Mouse (Mus musculus) layer of hippocampus, postnatal 25 days (tissue): Measurements from ENCODE around the gene Ppfia4. TPM values are rescaled to one million over a fixed set of nuclear protein-coding genes. Genes with fewer than 3 reads are reported as not detected.

ENCODE experiments used
- DNase-seq, 2 experiments: peaks; one replicate each; pipeline ENCODE4 v3.0.0; 2022; ENCODE audit warnings: mixed read lengths in 2 of 2, low spot score in 1 of 2; ENCODE audit errors: extremely low spot score in 1 of 2
- total RNA-seq, 2 experiments: library from RNA; stranded (reverse); gene quantifications; 2 replicates each; pipeline ENCODE4 v1.2.3; 2021

The Ppfia4 gene
- total RNA-seq = 10 to 100 TPM; 69.3 to 78.8 TPM

DNA sequence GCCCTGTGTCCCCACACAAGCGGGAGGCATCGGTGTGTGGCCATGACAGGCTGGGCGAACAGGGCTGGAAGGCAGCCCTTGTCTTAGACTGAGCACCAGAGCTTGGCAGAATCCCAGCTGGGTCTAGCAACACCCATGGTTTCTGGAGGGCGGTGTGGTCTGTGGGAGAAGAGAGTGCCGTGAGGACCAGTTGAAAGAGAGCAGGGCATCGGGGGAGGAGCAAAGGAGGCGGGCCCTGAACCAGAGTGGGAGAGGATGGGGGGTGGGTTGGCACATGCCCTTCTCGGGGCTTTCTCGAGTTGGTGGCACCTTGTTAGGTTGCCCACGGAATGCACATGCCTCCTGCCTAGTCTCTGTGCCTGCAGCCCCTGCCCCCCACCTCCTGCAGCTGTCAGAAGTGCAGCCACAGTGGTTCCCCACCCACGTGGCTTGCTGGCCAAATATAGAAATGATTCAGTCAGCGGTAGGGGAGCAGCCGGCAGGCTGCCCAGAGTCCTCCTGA is at the start of gene Ppfia4:
Gene Ppfia4, minus strand, starts transcription at position 159 of the 502 bp plus-strand sequence.
- peak; percentile 37 to 38 for DNase-seq

DNA sequence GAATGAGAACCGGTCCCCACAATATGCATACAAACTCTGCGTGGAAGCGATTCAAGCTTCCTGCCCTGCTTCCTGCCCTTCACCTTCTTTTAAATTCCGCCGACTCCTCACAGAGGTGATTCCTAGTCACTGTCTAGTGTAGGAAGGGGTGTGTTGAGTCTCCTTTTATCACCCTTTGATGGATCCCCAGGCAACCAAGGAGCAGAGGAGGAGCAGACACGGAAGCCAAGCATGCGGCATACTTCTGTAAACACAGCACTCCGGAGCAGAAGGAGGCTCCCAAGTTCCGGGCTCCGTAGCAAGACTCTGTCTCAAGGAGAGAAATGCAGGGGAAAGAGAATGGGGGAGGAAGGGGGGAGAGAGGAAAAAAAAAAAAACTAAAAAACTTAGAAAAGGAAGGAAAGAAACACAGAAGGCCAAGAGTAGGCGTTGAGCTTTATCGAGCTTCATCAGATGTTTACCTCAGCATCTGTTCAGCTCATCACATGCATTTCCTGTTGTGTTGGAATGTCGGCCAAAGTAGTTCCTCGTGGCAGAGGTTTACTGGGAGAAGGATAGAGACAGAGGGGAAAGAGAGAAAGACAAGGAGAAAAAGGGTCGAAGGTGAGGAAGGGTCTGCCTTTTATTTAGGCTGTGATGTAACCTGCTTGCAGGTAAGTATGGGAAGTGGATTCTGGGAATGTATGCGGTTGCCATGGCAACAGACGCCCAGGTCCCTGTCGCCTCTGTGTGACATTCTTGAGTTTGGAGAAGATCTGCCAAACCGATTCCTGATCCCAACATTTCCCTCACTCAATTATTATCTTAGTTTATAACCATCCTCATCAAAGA is 49.3 kb upstream of the Ppfia4 start:
- DNase-seq = no peak

DNA sequence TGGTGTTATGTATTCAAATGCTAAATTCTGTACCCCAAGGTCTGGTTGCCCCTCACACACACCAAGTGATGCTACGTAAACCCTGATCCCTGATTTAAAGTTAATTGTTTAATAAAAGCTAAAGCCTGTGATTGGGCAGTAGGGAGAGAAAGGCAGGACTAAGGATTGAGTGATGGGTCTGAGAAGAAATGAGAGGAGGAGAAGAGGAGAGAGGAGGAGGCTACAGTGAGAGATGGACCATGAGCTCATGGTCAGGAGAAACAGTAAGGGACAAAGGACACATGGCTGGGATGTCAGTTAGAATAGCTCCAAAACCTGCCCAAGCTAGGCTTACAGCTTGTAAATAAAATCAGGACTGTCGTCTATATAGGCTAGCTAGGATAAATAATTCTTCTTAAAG is 48.3 kb upstream of the Ppfia4 start:
- DNase-seq = no peak

DNA sequence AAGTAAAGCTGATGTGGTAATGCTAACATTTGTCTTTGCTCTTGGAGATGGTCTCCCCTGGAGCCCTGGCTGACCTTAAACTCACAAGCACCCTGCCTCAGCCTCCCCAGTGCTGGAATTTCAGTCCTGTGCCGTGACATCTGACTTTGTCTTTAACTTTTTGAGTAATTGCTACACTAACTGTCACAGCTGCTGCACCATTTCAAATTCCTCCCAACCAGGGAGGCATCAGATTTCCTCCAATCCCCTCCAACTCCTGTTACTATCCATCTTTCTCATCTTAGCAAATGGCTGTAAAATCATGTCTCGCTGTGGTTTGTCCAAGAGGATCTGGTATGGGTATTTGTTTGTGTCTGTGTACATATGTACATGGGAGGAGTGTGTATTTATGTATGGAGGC is 41.4 kb upstream of the Ppfia4 start:
- no peak for DNase-seq

DNA sequence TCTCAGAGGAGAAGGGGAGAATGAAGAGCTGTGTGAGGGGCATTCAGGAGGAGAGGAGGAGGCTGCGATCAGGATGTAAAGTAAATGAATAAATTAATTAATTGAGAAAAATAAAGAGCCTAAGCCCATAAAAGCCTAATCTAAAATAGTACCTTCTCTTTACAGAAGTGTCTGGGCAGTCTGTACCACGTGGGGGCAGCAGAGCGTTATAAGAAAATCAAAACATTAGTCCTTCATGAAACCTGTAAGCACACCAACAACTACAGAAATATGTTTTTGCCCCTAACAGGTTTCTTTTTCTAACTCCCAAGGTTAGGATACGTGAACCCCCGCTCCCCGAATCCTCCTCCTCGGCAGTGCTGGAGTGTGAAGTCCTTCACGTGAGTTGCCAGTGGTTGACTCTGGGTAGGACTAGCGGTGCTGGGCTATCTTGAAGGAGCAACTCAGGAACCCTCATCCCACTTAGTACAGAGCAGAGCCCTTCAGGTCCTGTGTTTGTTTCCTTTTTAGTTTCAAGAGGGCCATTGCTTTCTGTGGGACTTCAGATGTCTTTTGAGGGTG is 36.1 kb upstream of the Ppfia4 start:
- peak; percentile 47 to 77 for DNase-seq

DNA sequence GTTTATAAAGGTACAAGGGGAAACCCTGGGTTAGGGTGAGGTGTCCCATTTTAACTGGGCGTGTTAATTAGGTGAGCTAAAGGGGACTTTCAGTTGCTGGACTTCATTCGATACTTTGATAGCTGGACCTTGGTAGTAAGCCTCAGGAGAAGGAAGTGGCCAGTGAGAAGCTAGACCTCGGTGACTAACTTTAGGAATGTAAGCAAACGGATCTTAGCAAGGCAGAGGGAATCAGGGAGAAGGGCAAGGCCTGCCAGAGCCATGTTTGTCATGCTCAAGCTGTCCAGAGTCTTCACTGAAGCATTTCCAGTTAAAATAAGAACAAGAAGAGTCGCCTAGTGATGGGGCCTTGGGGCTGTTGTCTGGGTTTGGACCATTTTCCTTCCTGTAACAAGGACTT is 32.8 kb upstream of the Ppfia4 start:
- no peak for DNase-seq

DNA sequence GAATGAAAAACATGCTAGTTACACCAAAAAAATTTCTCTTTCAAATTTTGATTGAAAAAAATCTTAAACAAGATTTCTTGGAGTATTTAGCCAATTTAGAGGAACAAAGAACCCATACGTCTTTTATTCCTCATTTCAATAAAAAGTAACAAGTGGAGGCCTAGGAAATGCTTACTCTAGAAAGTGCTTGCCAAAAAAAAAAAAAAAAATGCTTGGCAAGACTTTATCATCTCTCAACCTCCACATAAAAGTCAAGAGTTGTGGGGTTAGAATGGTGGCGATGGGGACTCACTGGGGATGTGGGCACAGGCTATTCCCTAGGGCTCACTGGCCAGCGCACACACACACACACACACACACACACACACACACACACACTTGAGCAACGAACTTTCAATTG is 30.5 kb upstream of the Ppfia4 start:
- DNase-seq = no peak

DNA sequence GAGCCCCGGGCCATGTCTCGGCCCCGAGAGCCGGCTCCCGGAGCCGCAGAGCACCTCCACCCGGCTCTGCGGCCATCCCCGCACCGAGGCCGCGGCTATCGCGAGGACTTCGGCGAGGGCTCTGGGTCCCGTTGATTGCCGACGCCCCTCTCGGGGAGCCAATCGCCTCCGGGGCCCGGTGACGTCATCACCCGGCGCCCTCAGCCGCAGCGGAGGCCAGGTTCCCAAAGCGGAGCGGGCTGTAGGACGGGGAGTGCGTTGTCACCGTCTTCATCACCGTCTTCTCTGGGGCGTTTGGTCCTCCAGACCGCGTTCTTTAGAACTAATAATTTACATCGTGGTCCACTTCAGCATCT is 29.1 kb upstream of the Ppfia4 start, which contains the start of gene Tmem183a:
Gene Tmem183a, minus strand, starts transcription at position 123 of the 356 bp plus-strand sequence.
- DNase-seq = peak; percentile 96 to 97

DNA sequence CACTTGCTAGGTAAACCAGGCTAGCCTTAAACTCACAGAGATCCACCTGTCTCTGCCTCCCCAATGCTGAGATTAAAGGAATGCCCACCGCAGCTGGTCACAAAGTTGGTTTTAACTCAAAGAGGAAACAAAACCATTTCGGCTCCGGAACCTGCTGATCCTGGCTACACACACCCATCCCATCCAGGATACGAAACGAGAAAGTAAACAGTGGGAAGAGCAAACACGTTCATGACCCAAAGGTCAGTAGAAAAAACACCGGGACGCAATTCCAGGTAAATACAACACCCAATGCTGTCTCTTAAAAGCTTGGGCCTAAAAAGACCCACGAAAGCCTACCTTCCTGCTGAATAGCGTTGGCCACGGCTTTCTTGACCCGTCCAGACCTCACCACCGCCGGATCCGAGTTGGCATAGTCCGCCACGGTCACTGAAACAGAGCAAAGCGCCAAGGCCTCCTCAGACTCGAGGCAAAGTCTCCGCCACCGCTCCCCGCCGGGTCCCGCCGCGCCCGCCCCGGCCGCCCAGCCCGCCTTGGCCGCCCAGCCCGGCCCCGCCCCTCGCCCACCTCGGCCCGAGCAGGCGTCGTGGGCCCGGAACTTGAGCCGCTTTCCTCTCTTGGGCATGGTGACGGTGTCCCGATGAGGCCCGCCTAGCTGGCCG is 28.6 kb upstream of the Ppfia4 start:
- DNase-seq = no peak

DNA sequence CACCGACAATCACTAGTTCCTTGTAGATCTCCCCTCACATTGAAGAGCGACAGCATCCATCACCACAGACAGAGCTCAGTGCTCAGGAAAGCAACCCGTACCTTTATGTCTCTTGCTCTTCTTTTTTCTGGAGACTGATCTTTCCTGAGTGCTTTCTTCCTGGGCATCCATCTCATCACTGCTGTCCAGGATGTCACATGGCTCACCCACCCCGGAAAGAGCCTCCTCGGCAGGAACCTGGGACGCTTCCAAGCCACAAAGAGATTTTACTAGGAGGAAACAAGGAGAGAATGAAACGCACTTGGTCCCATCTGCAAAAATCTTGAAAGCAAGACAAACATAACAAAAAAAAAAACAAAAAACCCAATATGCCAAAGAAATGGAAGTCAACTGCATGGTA is 27.9 kb upstream of the Ppfia4 start:
- no peak for DNase-seq

DNA sequence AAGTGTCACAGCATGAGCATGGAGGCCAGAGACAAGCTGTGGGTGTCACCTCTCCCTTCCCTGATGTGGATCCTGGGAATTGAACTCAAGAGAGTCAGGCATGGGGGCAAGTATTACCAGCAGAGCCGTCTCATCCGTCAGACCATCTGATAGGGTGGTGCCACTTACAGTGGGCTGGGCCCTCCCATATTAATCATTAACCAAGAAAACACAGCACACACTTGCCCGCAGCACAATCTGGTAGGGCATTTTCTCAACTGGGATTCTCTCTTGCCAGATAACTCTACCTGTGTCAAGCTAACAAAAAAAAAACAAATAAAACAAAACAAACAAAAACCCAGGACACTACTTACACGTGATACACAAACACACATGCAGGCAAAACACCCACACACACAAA is 24.7 kb upstream of the Ppfia4 start:
- DNase-seq = no peak

DNA sequence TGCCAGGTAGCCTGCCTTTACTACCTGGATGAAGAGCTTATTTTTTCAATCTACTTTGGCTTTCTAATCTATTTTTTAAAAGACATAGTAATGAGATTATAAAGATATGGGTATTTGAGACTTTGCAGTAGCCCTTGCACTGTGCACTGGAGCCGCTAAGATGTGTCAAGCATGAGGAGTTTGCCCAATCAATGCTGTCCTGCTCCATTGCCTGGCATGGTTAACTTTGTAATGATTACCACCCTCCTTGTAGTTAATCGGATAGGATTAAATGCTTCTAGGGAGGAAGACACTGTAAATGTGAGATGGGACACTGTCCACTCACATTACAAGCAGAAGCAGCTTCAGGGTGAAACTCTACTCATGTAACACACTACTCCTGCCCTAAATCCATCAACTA is 20.6 kb upstream of the Ppfia4 start:
- no peak for DNase-seq

DNA sequence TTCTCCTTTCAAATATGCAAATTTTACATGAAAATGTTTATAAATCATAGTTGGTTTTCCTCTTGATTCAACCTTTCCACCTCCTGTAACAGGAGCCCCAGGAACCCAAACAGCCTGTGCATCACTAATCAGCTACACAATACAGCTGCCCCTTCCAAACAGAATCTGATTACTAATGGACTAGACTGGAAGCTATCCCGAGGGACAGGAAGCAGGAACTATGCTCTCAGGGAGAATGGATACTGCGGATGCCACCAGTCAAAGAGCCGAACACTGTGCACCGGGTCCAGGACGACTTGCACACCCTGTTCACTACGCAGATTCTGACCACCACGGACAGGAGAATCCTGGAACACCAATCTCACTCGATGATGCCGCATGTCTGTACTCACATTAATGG is 15.1 kb upstream of the Ppfia4 start:
- DNase-seq = no peak

DNA sequence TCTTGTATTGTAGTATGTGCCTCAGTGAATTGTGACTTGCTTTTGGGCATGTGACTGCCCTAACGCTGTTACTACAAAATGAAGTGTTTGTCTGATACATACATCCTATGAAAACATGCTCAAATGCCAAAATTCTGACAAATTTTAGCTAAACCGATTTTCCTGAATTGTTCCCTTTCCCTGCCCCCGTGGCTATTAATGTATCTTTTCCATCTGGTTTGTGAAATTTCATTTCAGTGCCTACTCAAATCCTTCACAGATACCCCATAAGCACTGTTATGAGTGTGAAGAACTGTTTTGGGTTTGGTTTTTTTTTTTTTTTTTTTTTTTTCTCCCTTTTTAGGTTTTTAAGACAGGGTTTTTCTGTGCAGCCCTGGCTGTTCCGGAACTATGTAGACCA is 12.3 kb upstream of the Ppfia4 start:
- DNase-seq = no peak

DNA sequence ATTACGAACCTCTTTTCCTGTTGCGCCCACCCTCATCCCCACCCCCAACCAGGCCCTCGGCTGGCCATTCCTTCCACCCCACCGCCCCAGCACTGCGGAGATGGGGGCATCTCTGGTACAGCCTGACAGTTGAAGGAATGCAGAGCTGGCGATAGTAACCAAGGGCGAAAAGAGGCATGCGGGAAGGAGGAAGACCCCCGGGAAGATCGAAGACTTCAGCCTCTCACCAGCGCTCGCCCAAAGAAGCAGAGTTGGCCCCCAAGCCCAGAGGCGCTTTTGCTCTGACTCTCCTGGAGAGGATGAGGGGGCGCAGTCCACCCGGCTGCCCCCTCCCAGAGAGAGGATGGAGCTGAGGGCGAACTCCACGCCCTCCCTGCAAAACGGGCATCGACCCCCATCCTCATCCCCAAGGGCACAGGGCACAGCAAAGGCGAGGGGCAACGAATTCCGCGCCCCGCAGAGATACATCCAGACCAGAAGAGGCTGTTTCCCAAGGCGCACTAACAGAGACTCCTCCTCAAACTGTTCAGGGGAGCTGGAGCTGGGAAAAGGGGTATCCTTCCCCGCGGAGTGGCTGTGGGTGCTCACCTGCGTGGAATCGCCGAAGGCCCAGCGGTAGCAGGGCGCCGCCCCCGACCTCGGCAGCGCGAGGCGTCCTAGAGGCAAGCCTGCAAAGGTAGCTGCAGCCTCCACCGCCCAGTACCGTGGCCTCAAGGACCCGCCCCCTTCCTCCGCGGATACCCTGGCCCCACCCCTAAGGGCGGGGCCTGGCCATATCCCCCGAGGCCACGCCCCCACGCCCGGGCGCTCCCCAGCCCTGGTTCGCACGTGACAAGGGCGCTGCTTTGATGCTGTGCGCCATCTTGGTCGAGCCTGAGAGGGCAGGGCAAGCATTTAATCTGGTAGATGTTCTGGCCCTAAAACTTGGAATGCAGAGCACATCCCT is 11.6 kb upstream of the Ppfia4 start:
- peak; percentile 74 to 82 for DNase-seq

DNA sequence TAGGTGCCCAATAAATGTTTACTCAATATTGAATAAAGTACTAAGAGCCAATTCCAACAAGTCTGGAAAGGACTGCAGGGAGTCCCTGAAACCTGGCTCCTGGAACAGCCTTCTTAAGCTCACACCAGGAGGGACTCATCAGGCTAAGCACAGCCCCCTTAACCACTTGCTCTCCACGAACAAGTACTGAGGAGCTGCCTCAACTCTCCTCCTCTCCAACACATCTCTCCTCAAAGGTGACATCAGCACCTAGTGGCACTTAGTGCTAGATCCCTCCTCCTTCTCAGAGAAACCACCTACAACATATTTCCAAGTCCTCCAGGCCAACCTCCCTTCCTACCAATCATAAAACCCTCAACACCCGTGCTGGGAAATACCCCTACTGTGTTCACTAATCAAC is 10.8 kb upstream of the Ppfia4 start:
- no peak for DNase-seq

DNA sequence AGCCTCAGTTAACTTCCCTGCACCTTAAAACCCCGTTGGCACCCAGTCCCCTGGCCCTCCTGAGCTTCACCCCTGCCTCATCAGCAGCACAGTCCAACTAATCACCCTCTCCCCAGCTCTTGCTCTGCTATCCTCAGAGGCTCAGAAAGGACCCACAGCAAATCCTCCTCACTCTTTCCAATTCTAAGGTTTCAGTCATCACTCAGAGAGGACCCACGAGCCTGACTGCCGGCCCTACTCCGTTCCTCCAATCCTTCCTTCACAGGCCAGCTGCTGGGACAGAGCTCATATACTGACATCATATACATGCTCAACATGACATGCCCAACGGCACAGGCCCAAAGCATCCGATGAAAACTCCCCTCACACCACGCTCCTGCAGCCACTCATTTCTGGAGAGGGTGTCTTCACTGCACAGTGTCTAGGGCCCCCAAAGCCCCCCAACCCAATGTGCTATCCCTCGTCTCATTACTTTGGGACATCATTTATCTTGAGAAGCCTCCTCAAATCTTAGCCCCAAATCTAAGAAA is 10.1 kb upstream of the Ppfia4 start:
- no peak for DNase-seq

DNA sequence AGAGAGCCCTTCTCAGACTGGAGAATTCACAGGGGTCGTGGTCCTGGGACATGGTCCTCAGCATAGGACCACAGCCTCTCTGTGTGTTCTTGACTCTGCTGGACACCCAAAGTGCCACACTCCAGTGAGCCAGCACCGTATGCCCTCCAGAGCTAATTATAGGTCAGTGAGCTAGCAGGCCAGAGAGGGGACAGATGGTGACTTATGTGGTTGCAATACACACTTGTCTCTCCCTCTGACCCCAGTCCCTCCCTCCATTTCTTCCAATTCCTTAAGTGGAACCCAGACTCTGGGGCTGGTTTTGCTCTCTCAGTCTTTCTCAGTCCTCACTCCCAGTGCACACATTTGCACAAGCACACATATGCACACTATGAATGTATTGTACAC is 9.5 kb upstream of the Ppfia4 start:
- no peak for DNase-seq

DNA sequence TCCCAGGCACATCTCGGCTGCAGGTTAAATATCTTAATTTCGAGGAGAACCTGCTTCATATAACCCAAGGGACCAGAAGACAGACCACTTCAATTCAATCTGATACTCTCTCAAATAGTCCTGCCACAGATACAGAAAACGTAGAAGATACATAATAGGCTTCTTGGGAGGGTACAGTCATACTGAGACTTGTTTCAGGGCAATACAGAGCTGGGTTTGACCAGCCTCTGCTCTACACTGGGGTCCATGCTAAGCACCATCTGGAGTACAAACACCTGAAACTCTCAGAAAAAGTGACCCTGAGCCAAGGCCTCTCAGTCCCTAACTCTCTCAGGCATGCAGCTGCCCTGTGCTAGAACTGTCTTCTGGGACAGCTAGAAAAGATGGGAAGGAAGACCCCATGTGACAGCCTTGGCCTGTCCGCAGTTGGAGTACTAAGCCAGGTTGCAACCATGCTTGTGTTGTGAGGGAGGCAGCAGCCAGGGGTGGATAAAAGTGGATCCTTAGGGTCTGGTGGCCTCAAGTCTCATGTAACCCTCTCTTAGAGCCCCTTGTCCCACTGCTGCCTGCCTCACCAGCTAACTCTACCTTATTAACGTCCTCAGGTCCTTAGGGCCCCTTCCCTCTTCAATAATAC is 9.0 kb upstream of the Ppfia4 start:
- DNase-seq = no peak
